Mouse (Mus musculus) frontal cortex, postnatal 14 days (tissue): ENCODE results near the gene Slco1c1.

Experiments used
- DNase-seq, 2 experiments: peaks; one replicate each; pipeline ENCODE4 v3.0.0; 2022; ENCODE audit warnings: low spot score in 2 of 2

Slco1c1 gene

GRCm38 (mm10) chr6:141523747-141524640 is at the start of gene Slco1c1:
Slco1c1 (plus strand) TSS chr6:141524368.
- peak in 1 of 2 experiments; percentile 17 for DNase-seq

DNA sequence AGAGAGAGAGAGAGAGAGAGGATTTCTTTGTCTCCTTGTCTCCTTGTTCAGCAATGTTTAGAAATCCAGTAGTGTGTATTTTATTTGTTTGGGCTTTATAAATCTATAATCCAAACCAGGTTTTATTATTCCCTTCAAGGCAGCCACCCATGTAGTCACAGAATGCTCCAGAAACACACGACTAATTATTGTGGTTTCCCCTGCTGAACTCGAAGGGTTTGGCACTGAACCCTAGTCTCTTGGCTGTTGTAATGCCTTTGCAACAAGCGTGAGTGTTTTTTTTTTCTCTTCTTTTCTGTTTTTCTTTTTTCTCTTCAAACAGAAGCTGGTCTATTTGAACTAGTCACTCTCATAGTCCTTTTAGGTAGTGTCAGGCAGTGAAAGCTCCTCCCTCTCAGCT is 49.5 kb upstream of the Slco1c1 start:
- no peak for DNase-seq

- no peak for DNase-seq
Measured at GRCm38 (mm10) chr6:141485302-141486021, 38.7 kb upstream of the Slco1c1 start.

DNA sequence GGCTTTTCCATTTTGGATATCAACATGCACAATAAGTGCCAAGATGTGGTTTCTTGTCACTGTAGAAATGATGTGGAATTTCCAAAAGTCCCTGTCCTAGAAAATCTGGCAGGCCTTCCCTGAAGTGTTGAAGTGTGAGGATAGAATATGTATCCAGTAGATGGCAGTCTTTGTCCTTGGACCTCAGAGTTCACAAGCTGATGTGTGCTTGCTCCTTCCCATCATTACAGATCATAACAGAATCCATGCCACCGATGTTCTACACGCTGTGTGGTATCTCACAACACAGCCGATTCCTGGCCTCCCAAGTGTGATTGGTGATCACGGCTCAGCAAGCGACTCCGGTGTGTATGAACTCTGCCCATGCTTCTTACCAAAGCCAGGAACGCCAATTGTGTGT is 36.9 kb upstream of the Slco1c1 start:
- DNase-seq: no peak

DNA sequence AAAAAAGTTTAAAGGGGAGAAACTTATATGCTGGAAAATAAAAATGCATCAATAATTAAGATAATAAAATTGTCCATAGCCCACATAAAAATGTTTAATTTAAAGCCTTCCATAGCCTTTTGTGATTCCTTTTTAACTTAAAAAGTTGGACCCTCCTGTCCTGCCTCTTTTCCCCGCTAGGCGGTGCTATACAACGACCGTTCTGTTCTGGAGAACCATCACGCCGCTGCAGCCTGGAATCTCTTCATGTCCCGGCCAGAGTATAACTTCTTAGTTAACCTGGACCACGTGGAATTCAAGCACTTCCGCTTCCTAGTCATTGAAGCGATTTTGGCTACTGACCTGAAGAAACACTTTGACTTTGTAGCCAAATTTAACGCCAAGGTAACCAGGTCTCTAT is 35.5 kb upstream of the Slco1c1 start:
- DNase-seq: peak in 1 of 2 experiments; percentile 37

DNA sequence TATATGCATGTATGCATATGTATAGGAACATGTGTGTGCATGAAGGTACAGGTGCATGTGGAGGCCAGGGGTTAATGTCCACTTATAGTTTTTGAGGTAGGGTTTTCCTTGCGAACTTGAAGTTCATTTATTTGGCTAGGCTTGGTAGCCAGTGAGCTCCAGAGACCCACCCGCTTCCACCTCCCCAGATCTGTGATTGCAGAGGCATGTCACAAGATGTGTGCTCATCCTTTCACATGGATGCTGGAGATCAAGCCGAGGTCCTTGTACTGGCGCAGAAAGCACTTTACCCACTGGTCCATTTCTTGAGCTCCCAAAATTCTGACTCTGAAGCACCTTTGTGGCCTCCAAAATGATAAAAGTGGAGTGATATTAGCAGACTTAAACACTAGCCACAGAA is 29.3 kb upstream of the Slco1c1 start:
- no peak for DNase-seq

DNA sequence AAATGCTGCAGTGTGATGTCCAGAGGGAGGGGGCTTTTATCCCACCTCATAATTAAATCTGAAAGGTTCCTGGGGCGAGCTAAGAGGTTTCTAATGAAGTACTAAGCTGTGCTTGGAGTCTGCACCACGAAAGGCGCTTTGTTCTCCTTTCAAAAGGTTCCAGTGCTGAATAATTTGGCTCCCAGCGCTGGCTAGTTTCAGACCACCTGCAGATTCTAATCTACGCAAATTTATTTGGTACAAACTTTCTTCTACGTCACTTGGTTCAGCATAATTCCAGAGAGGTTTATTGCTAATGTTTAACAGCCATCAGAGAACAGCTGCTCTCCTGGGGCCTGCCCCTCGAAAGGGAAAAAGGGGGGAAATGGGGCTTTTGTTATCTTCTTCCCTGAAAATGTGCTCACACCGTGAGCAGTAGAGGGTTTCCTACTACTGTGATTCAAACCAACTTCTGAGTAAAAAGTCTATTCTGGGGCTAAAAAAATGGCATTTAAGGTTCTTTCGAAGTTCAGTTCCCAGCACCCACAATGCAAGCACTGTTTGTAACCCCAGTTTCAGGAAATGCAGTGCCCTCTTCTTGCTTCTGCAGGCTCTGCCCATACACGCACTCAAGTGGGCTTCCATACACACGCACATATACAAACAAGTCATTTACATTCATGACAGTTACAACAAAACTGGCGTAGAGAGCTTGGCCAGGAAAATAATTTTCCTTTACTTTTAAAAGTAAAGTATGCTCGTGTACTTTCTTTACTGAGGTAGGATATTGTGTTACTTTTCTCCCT is 28.3 kb upstream of the Slco1c1 start:
- DNase-seq: no peak

DNA sequence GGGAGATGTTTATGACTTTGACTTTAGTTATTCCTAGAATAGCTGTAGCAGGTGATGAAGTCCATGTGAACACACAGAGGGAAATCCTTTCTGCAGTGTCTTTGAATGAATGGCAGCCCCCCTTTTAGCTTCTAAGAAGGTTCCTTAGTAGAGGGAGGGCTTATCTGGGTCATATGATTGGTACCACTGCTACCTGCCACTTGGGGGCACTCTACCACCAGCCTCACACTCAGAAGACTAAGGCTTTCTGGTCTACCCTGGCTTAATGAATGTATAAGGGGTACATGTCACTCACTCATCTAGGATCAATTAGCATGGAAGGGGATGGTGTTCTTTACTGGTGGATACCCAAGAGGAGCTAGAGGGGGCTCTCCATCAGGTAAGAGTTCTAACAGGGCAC is 24.7 kb upstream of the Slco1c1 start:
- no peak for DNase-seq

DNA sequence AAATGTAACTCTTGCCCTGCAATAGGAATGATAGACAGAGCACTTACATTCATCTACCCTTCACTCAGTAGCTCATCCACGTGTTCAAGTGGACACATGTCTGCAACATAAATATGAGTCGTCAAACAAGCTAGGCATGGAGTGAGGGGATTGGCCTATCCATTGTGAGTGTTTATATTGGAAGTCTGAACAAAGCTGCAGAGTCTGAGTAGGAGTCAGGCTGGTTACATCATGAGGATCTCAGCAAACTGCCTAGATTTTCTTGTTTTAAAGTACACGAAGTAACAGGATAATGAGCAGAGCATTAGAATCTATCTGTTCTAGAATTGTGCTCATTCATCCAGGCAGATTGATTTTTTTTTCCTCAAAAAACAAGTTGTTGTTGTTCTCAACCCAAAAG is 23.0 kb upstream of the Slco1c1 start:
- no peak for DNase-seq

DNA sequence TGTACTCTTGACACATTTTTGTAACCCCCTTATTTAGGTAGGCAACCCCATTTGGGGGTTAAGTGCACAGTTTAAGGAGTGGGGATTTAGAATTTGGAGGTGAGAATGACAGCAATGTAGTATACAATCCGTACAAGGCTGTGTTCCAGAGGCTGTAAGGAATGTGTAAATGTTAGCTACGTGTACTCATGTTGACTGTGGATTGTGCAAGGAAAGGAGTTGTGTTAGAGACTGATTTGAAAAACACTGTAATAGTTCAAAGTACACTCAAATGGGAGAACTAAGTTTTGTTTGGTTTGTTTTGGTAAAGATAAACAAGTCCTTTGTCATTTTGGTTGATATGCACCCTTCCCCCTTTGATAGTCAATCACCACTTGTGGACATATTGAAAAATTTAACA is 1.6 kb upstream of the Slco1c1 start:
- DNase-seq: no peak

DNA sequence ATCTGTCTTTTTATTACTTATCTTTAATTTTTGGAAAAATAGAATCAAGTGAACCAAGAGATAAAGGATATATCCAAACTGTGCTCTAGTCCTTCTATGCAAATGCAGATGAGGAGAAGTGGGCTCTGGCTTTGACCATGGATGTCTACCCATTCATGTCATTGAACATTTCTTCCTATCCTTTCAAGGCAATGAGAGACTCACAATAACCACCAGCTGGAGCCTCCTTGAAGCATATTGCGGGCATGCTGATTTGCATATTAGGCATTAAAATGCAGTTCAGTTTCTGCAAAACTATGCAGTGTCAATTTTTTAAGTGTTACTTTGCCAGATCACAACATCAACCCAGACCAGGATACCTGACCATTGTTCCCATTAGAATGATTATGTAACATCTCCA is 1.6 kb downstream of the Slco1c1 start:
- DNase-seq: no peak

DNA sequence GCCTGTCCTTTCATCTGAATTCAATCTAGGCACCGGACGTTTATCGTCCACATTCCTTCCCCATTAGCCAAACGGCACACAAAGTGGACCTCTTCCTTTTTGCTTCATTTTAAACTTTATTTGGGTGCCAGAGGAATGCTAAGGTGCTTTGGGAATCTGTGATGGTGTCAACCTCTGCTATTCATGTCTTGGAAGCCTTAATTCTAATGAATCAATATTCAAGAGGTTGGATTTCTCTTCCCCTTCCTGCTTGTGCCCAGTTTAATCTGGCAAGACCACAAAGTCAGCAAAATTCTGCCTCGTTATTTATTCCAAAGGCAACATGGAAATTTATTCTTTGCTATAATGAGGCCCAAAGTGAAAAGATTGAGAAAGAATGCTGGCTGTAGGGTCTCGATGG is 6.7 kb downstream of the Slco1c1 start:
- DNase-seq: no peak

DNA sequence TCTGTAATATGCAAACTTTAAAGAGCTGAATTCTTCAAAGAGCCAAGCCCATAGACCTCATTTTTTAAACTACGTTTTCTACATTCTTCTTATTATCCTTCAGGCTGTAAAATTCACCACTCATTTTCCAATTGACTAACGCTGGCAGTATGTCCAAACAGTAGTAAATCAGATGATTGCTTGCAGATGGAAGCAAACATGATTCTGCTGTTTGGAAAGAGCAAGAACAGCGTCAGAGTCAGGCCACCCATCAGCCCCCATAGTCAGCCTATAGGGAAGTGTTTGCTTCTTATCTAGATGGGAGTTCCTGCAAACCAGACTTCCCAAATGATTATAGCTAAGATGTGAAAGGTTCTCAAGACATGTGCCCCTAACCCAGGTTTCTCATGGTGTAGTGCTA is 13.1 kb downstream of the Slco1c1 start:
- DNase-seq: no peak

GRCm38 (mm10) chr6:141541136-141541535 is 17.0 kb downstream of the Slco1c1 start:
- DNase-seq: no peak

GRCm38 (mm10) chr6:141543344-141543743 is 19.2 kb downstream of the Slco1c1 start:
- DNase-seq: no peak

- no peak for DNase-seq
Measured at GRCm38 (mm10) chr6:141558118-141558517, 34.0 kb downstream of the Slco1c1 start.

DNA sequence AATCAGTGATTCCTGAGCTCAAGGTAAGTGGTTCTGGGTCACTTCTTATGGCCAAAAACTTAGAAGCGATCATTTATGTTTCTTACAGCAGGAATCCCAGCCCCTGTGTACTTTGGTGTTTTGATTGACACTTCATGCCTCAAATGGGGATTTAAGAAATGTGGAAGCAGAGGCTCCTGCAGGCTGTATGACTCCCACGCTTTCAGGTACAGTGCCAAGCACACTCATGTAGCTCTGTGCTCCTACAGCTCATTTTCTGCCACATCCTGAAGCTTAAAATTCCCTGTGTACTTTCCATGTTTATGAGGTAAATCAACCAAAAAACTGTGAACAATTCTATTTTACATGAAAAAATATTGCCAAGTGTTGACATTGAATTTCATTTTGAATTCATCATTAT is 43.2 kb downstream of the Slco1c1 start:
- no peak for DNase-seq

DNA sequence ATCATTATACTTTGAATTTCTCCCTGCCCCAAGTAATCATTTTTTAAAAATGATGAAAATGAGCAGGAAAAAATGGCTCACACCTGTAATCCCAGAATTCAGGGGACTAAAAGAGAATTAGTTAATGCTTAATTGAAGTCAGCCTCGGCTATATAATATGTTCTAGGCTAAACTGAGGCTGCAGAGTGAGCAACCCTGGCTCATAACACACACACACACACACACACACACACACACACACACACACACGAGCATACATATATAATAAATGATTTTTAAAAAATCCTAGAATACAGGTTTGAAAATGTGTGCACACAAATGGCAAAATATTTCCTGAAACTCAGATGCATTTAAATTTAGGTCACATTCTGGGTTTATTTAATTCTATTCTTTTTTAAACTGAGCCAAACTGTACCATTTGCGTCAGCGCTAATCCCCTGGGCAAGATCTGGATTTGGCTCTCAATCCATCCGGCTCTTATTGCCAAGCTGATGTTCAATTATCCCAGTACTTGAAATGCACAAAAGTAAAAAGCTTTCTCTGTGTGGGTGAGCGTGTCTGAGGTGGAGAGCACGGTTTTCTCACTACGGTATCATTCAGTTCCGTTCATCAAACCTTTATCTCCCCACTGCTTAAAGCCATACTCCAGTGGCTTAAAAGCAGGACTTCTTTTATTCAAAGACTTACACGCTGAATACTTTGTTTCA is 43.8 kb downstream of the Slco1c1 start:
- DNase-seq: no peak

GRCm38 (mm10) chr6:141568559-141568946 is 44.4 kb downstream of the Slco1c1 start:
- no peak for DNase-seq

GRCm38 (mm10) chr6:141576646-141577200 is 52.6 kb downstream of the Slco1c1 start:
- DNase-seq: no peak

DNA sequence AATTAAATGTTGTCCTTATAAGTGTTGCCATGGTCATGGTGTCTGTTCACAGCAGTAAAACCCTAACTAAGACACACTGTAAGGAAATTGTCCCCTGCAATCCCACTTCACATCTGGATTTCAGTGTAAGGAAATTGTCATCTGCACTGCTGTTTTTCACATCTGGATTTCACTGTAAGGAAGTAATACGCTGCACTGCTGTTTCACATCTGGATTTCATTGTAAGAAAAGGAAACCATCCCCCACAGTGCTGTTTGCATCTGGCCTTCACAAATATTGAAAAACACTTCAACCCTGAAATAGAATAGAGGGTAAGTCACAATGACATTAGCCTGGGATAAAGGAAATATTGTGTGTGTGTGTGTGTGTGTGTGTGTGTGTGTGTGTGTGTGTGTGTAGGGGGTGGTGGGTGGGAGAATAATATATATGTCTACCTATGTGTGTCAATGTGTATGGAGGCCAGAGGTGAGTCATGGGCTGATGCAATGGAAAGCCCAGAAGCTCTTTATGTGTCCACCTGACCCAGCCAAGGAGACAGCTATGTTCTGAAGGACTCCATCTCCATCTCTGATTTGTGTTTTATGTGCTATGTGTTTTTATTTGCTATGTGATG is 60.7 kb downstream of the Slco1c1 start:
- no peak for DNase-seq
